Mouse (Mus musculus): Measurements from ENCODE around the gene Gpank1. TPM values are rescaled to one million over a fixed set of nuclear protein-coding genes. Genes with fewer than 3 reads are reported as not detected.

Gene Gpank1
- total RNA-seq, 2 experiments from 2014 or later: 14.2 to 14.4 TPM

GRCm38 (mm10) chr17:35157254-35157653, 36.0 kb downstream of the Gpank1 start:
- DNase-seq (ENCODE audit: extremely low spot score in 1 of 2, low spot score in 1 of 2): no peak

- no peak for DNase-seq (ENCODE audit: extremely low spot score in 1 of 2, low spot score in 1 of 2)
These were observed 36.5 kb downstream of the Gpank1 start for GRCm38 (mm10) chr17:35157661-35158175.

- no peak for DNase-seq (ENCODE audit: extremely low spot score in 1 of 2, low spot score in 1 of 2)
These were observed 37.8 kb downstream of the Gpank1 start for GRCm38 (mm10) chr17:35158850-35159593.

- DNase-seq (ENCODE audit: extremely low spot score in 1 of 2, low spot score in 1 of 2): no peak
These were observed 38.4 kb downstream of the Gpank1 start for GRCm38 (mm10) chr17:35159638-35160037.

- DNase-seq (ENCODE audit: extremely low spot score in 1 of 2, low spot score in 1 of 2): no peak
These were observed 40.2 kb downstream of the Gpank1 start for GRCm38 (mm10) chr17:35161421-35161820.

GRCm38 (mm10) chr17:35162121-35162520, 40.9 kb downstream of the Gpank1 start:
- no peak for DNase-seq (ENCODE audit: extremely low spot score in 1 of 2, low spot score in 1 of 2)

- DNase-seq (ENCODE audit: extremely low spot score in 1 of 2, low spot score in 1 of 2): no peak
These were observed 41.5 kb downstream of the Gpank1 start for GRCm38 (mm10) chr17:35162730-35163129.

- no peak for DNase-seq (ENCODE audit: extremely low spot score in 1 of 2, low spot score in 1 of 2)
These were observed 42.2 kb downstream of the Gpank1 start for GRCm38 (mm10) chr17:35163326-35164081.

GRCm38 (mm10) chr17:35164218-35164567, 42.9 kb downstream of the Gpank1 start:
- peak in 1 of 2 experiments; percentile 40 for DNase-seq (ENCODE audit: extremely low spot score in 1 of 2, low spot score in 1 of 2)

GRCm38 (mm10) chr17:35164568-35165450, 43.6 kb downstream of the Gpank1 start, which contains the start of gene Prrc2a:
Gene Prrc2a (minus strand): TSS chr17:35164897.
- peak; percentile 94 to 98 for DNase-seq (ENCODE audit: extremely low spot score in 1 of 2, low spot score in 1 of 2)

GRCm38 (mm10) chr17:35165451-35166155, 44.3 kb downstream of the Gpank1 start:
- no peak for DNase-seq (ENCODE audit: extremely low spot score in 1 of 2, low spot score in 1 of 2)

GRCm38 (mm10) chr17:35166352-35167035, 45.2 kb downstream of the Gpank1 start:
- peak in 1 of 2 experiments; percentile 55 for DNase-seq (ENCODE audit: extremely low spot score in 1 of 2, low spot score in 1 of 2)

GRCm38 (mm10) chr17:35167794-35168193, 46.5 kb downstream of the Gpank1 start:
- no peak for DNase-seq (ENCODE audit: extremely low spot score in 1 of 2, low spot score in 1 of 2)

- no peak for DNase-seq (ENCODE audit: extremely low spot score in 1 of 2, low spot score in 1 of 2)
These were observed 47.4 kb downstream of the Gpank1 start for GRCm38 (mm10) chr17:35168541-35169207.

GRCm38 (mm10) chr17:35172445-35173234, 51.4 kb downstream of the Gpank1 start:
- DNase-seq (ENCODE audit: extremely low spot score in 1 of 2, low spot score in 1 of 2): no peak

GRCm38 (mm10) chr17:35173329-35173728, 52.1 kb downstream of the Gpank1 start:
- DNase-seq (ENCODE audit: extremely low spot score in 1 of 2, low spot score in 1 of 2): no peak

All from layer of hippocampus, postnatal 25 days (tissue).